Comparison of ENCODE assay signal across 21 mouse cellular contexts in the genomic region with DNA sequence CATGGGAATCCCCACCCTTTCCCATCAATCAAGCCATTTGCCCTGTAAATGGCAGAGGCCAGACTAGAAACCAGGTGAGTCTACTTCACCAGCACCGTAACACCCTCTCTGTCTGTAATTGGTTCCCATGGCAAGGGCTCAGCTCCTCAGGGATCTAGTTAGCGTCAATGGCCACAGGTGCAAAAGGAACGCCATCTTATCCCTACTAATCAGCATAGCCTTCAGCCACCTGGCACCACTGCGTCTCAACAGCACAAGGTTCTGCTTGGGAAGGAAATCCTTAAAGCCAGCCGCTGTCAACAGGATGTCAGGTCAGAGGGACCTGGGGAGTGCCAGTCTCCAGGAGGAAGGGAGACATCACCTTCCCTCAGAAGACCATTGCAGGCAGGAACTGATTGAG.
DNase-seq lines count a peak whose midpoint lies in the region; ATAC-seq lines count a peak whose summit lies in the region.
"Had no signal": no experiment of that assay in that cellular context is flagged by ENCODE, and none has a peak within 500 bp of the region (broad histone marks: within the 10 kb centered on the region; RNA-seq: fewer than 3 reads in every experiment).

No protein-coding gene starts in this region.

- peak; percentile 78 for ATAC-seq in embryonic facial prominence, embryonic 14.5 days (ENCODE audit: low read depth)
- peak; percentile 27; the same call in 1 of the 2 replicates for ATAC-seq in hindbrain, embryonic 14.5 days (ENCODE audit: low FRiP score)
- ATAC-seq in midbrain, embryonic 16.5 days, result peak; percentile 39; the same call in 1 of the 2 replicates

- intact Hi-C loops in left cerebral cortex, postnatal 4 days (cut with DNase I), result no loop called here
- intact Hi-C loops in left cerebral cortex, postnatal 14 days (cut with DNase I), result no loop called here

- no peaks in the 10 kb centered on the region for H3K36me3 ChIP-seq in embryonic facial prominence, embryonic 14.5 days (ENCODE audit: control insufficient read depth, insufficient read depth, low read length)
- no peaks in the 10 kb centered on the region for H3K36me3 ChIP-seq in embryonic facial prominence, embryonic 10.5 days (replicated peaks)
- H3K36me3 ChIP-seq in hindbrain, embryonic 14.5 days (replicated peaks; ENCODE audit: control insufficient read depth, insufficient read depth), result no peaks in the 10 kb centered on the region
- no peaks in the 10 kb centered on the region for H3K36me3 ChIP-seq in midbrain, embryonic 16.5 days (ENCODE audit: control insufficient read depth, insufficient read depth, low read length)
- H3K36me3 ChIP-seq: embryonic facial prominence, embryonic 12.5 days; limb, embryonic 15.5 days; lung, embryonic 15.5 days had no signal

- no peaks in the 10 kb centered on the region for H3K27me3 ChIP-seq in embryonic facial prominence, embryonic 14.5 days (replicated peaks; ENCODE audit: control insufficient read depth, insufficient read depth, low read length)
- no peaks in the 10 kb centered on the region for H3K27me3 ChIP-seq in embryonic facial prominence, embryonic 10.5 days (replicated peaks; ENCODE audit: low read depth, poor library complexity, severe bottlenecking)
- H3K27me3 ChIP-seq in hindbrain, embryonic 14.5 days (ENCODE audit: control insufficient read depth, insufficient read depth, low read length), result no peaks in the 10 kb centered on the region
- H3K27me3 ChIP-seq in midbrain, embryonic 16.5 days (ENCODE audit: control insufficient read depth, insufficient read depth, low read depth, low read length), result no peaks in the 10 kb centered on the region
- H3K27me3 ChIP-seq: embryonic facial prominence, embryonic 12.5 days; lung, embryonic 15.5 days; megakaryocyte, embryonic 14.5 days had no signal

- DNase-seq in embryonic facial prominence, embryonic 14.5 days (ENCODE audit: low spot score), result peak; percentile 16
- DNase-seq in embryonic facial prominence, embryonic 10.5 days (ENCODE audit: low spot score), result no peak
- DNase-seq in left cerebral cortex, postnatal 4 days, result peak; percentile 9
- no peak for DNase-seq in left cerebral cortex, postnatal 14 days (ENCODE audit: low spot score in 2 of 2)
- no peak for DNase-seq in hindbrain, embryonic 14.5 days (ENCODE audit: low spot score)
- DNase-seq in right cerebral cortex, adult 18-20 months, result no peak
- DNase-seq: adrenal gland, postnatal 25 days; cerebellum, adult 9-11 months; gastrocnemius, postnatal 36 days; kidney, adult 11 months; layer of hippocampus, adult 9-11 months; lung, postnatal 36 days; thymus, adult 18-20 months; thymus, postnatal 4 days had no signal

- H3K27ac ChIP-seq in embryonic facial prominence, embryonic 14.5 days (replicated peaks; ENCODE audit: low read depth, low read length), result no peak overlapping the region
- no peak overlapping the region for H3K27ac ChIP-seq in embryonic facial prominence, embryonic 10.5 days (replicated peaks)
- H3K27ac ChIP-seq in hindbrain, embryonic 14.5 days, result no peak overlapping the region
- no peak overlapping the region for H3K27ac ChIP-seq in midbrain, embryonic 16.5 days (ENCODE audit: low read length)
- H3K27ac ChIP-seq: embryonic facial prominence, embryonic 12.5 days; kidney, postnatal 0 days; limb, embryonic 15.5 days; liver, embryonic 14.5 days; lung, embryonic 15.5 days had no signal

- H3K9me3 ChIP-seq in embryonic facial prominence, embryonic 14.5 days (ENCODE audit: control insufficient read depth, low read length), result no peaks in the 10 kb centered on the region
- H3K9me3 ChIP-seq in embryonic facial prominence, embryonic 10.5 days, result no peaks in the 10 kb centered on the region
- H3K9me3 ChIP-seq in hindbrain, embryonic 14.5 days (ENCODE audit: control insufficient read depth, low read length), result no peaks in the 10 kb centered on the region
- H3K9me3 ChIP-seq in midbrain, embryonic 16.5 days (replicated peaks; ENCODE audit: control insufficient read depth, low read length, poor library complexity, severe bottlenecking), result no peaks in the 10 kb centered on the region
- H3K9me3 ChIP-seq: embryonic facial prominence, embryonic 12.5 days; limb, embryonic 15.5 days; lung, embryonic 15.5 days; megakaryocyte, embryonic 14.5 days had no signal

- H3K9ac ChIP-seq in embryonic facial prominence, embryonic 14.5 days (ENCODE audit: low read depth, low read length), result no peak overlapping the region
- no peak overlapping the region for H3K9ac ChIP-seq in hindbrain, embryonic 14.5 days
- H3K9ac ChIP-seq in midbrain, embryonic 16.5 days (ENCODE audit: low read depth, low read length), result no peak overlapping the region
- H3K9ac ChIP-seq: embryonic facial prominence, embryonic 12.5 days; limb, embryonic 15.5 days; liver, embryonic 14.5 days; lung, embryonic 15.5 days had no signal

- no peak overlapping the region for H3K4me2 ChIP-seq in embryonic facial prominence, embryonic 14.5 days (ENCODE audit: low read depth, low read length)
- H3K4me2 ChIP-seq in hindbrain, embryonic 14.5 days (replicated peaks), result no peak overlapping the region
- no peak overlapping the region for H3K4me2 ChIP-seq in midbrain, embryonic 16.5 days (ENCODE audit: low read length)
- H3K4me2 ChIP-seq: embryonic facial prominence, embryonic 12.5 days; limb, embryonic 15.5 days; lung, embryonic 15.5 days had no signal

- WGBS in embryonic facial prominence, embryonic 14.5 days, result 54% methylated on average over 5 of the region's 5 CpGs
- WGBS in embryonic facial prominence, embryonic 10.5 days, result 79% methylated on average over 5 of the region's 5 CpGs
- 45% methylated on average over 5 of the region's 5 CpGs for WGBS in hindbrain, embryonic 14.5 days
- 47% methylated on average over 5 of the region's 5 CpGs for WGBS in midbrain, embryonic 16.5 days

- H3K4me3 ChIP-seq in embryonic facial prominence, embryonic 14.5 days (ENCODE audit: low read depth, low read length), result no peak overlapping the region
- H3K4me3 ChIP-seq in embryonic facial prominence, embryonic 10.5 days, result no peak overlapping the region
- H3K4me3 ChIP-seq in hindbrain, embryonic 14.5 days (replicated peaks; ENCODE audit: low read length), result no peak overlapping the region
- no peak overlapping the region for H3K4me3 ChIP-seq in midbrain, embryonic 16.5 days (ENCODE audit: low read depth, low read length)
- H3K4me3 ChIP-seq: embryonic facial prominence, embryonic 12.5 days; limb, embryonic 15.5 days; lung, embryonic 15.5 days; megakaryocyte, embryonic 14.5 days had no signal

- no peaks in the 10 kb centered on the region for H3K4me1 ChIP-seq in embryonic facial prominence, embryonic 14.5 days (ENCODE audit: control insufficient read depth, insufficient read depth, low read length)
- H3K4me1 ChIP-seq in embryonic facial prominence, embryonic 10.5 days, result no peaks in the 10 kb centered on the region
- H3K4me1 ChIP-seq in hindbrain, embryonic 14.5 days (replicated peaks; ENCODE audit: control insufficient read depth, insufficient read depth, low read length), result no peaks in the 10 kb centered on the region
- no peaks in the 10 kb centered on the region; the same call in 1 of the 2 replicates for H3K4me1 ChIP-seq in midbrain, embryonic 16.5 days (ENCODE audit: control insufficient read depth, insufficient read depth, low read length)
- H3K4me1 ChIP-seq: embryonic facial prominence, embryonic 12.5 days; limb, embryonic 15.5 days; lung, embryonic 15.5 days; megakaryocyte, embryonic 14.5 days had no signal

Comparison
In these comparisons a context has a peak if more than half of its experiments do, and no peak if none do; other contexts are left out.
1. DNase-seq: peak in embryonic facial prominence, embryonic 14.5 days (single experiment) and left cerebral cortex, postnatal 4 days (single experiment); none in embryonic facial prominence, embryonic 10.5 days (single experiment), left cerebral cortex, postnatal 14 days (0 of 2), hindbrain, embryonic 14.5 days (single experiment) and right cerebral cortex, adult 18-20 months (single experiment).
2. ATAC-seq: peak in every context shown above with its lines; median percentile 78 in embryonic facial prominence, embryonic 14.5 days; 39 in midbrain, embryonic 16.5 days; 27 in hindbrain, embryonic 14.5 days.